Mouse (Mus musculus): ENCODE measurements around the gene Nck2. TPM values are rescaled to one million over a fixed set of nuclear protein-coding genes. Genes with fewer than 3 reads are reported as not detected.

Nck2 gene
- polyA plus RNA-seq, 1 experiment from 2014 or later, result 31.1 TPM

DNA sequence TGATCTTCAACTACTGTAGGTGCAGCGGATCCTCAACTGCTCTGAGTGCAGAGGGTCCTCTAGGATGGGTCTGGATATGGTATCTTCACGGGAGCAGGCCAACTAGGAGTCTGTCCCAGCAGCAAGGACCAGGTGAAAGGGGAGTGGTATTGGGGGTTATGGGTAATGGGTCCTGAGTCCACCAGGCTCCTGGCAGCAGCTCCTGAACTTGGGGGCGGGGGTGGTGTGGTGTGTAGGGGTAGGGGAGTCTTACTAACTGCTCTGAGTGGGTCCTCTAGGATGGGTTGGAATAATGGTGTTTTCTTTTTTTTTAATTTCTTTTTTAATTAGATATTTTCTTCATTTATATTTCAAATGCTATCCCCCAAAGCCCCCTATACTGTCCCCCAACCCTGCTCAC is 73.0 kb downstream of the Nck2 start:
- no peak for ATAC-seq (ENCODE audit: low read depth)
- no peak overlapping the region for H3K27ac ChIP-seq (ENCODE audit: low read depth, low read length)
- WGBS, result 95% methylated on average over 3 of the region's 3 CpGs

DNA sequence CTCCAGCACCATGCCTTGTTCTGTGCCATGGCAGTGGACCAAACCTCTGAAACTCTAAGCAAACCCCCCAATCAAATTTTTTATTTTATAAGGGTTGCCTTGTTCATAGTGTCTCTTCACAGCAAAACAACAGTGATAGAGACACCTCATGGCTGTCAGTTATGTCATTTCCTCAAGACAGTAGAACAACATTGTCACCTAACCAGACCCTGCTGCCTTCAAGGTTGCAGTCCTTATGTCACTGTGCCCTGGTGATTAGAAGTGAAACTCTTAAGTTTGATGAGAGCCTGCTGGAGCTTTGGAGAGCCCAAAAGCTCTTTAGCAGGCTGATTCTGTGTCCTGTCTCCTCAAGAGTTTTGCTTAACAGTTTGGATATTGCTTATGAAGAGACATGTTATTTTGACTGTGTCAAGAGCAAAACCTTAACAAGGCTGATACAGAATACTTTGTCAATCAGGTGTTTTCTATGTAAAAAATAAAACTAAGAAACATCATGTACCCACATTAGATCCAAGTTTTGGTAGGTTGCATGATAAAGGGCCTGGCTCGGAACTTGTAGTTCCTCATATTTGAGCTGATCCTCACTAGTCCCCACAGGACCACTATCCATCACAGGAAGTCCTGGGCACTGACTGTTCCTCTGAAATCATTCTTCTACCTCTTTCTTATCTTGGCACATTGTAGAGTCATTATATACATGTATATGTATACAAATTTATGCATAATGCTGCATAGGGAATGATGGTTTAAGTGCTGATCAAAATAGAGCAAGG is 76.0 kb downstream of the Nck2 start:
- Histone ChIP-seq H3K36me3 (ENCODE audit: control insufficient read depth, insufficient read depth, low read length) (no peaks in the 10 kb centered on the region), H3K9me3 (ENCODE audit: control insufficient read depth, low read length) (no peaks in the 10 kb centered on the region), H3K27ac (ENCODE audit: low read depth, low read length) (no peak overlapping the region), H3K4me1 (ENCODE audit: control insufficient read depth, insufficient read depth, low read length) (no peaks in the 10 kb centered on the region), H3K4me2 (ENCODE audit: low read depth, low read length) (no peak overlapping the region), H3K27me3 (ENCODE audit: control insufficient read depth, insufficient read depth, low read length) (no peaks in the 10 kb centered on the region), H3K9ac (replicated peaks; ENCODE audit: low read depth, low read length) (no peak overlapping the region), H3K4me3 (ENCODE audit: low read depth, low read length) (no peak overlapping the region)
- ATAC-seq (ENCODE audit: low read depth), result no peak
- WGBS, result 90% methylated on average over 1 of the region's 1 CpGs

More for the DNA sequence above, 73.0 kb downstream of the Nck2 start:
- Histone ChIP-seq H3K4me1 (ENCODE audit: control insufficient read depth, insufficient read depth, low read length) (no peaks in the 10 kb centered on the region), H3K4me2 (ENCODE audit: low read depth, low read length) (no peak overlapping the region), H3K9ac (replicated peaks; ENCODE audit: low read depth, low read length) (no peak overlapping the region), H3K36me3 (ENCODE audit: control insufficient read depth, insufficient read depth, low read length) (no peaks in the 10 kb centered on the region), H3K27me3 (ENCODE audit: control insufficient read depth, insufficient read depth, low read length) (no peaks in the 10 kb centered on the region), H3K4me3 (ENCODE audit: low read depth, low read length) (no peak overlapping the region), H3K9me3 (ENCODE audit: control insufficient read depth, low read length) (no peaks in the 10 kb centered on the region)

DNA sequence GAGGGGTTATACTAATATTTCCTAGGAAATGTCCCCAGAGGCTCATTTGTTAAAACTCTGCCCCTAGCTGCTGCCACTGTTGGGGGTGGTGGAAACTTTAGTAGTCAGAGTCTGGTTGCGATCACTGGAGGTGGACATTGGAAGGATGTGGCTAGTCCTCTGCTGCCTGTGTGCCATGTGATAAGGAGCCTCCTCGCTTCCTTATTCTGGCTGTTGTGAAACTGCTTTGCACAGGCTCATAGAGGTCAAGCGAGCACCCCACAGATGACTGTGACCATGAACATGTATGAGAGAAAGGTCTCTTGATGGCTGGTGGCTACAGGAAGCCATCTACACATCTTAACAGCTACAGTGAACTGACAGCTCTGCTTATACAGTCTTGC is 76.6 kb downstream of the Nck2 start:
- WGBS, result 91% methylated on average over 3 of the region's 3 CpGs
- no peak overlapping the region for H3K9ac ChIP-seq (replicated peaks; ENCODE audit: low read depth, low read length)
- no peak overlapping the region for H3K27ac ChIP-seq (ENCODE audit: low read depth, low read length)
- no peak overlapping the region for H3K4me3 ChIP-seq (ENCODE audit: low read depth, low read length)
- no peaks in the 10 kb centered on the region for H3K9me3 ChIP-seq (ENCODE audit: control insufficient read depth, low read length)
- no peaks in the 10 kb centered on the region for H3K36me3 ChIP-seq (ENCODE audit: control insufficient read depth, insufficient read depth, low read length)
- ATAC-seq (ENCODE audit: low read depth), result no peak
- no peaks in the 10 kb centered on the region for H3K4me1 ChIP-seq (ENCODE audit: control insufficient read depth, insufficient read depth, low read length)
- no peaks in the 10 kb centered on the region for H3K27me3 ChIP-seq (ENCODE audit: control insufficient read depth, insufficient read depth, low read length)
- H3K4me2 ChIP-seq (ENCODE audit: low read depth, low read length), result no peak overlapping the region

DNA sequence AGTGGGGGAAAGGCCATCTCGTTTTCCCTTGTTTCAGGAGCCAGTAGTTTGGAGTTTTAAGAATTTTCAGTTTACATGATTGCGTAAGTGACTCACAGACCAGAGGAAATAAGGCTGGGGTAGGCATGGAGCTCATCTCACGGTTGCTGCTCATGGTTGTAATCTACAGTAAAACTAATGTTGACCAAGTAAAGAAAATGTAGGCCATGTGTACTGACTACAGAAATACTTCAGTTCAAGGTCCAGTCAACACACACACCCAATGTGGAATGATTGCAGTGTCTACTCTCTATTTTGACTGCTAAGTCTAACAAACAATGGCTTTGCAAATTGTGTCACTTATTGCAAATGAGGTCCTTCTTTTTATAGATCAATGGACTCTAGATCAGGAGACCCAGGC is 77.1 kb downstream of the Nck2 start:
- no peaks in the 10 kb centered on the region for H3K36me3 ChIP-seq (ENCODE audit: control insufficient read depth, insufficient read depth, low read length)
- WGBS, result 92% methylated on average over 3 of the region's 3 CpGs
- H3K9ac ChIP-seq (replicated peaks; ENCODE audit: low read depth, low read length), result no peak overlapping the region
- H3K4me2 ChIP-seq (ENCODE audit: low read depth, low read length), result no peak overlapping the region
- no peaks in the 10 kb centered on the region for H3K9me3 ChIP-seq (ENCODE audit: control insufficient read depth, low read length)
- H3K27ac ChIP-seq (ENCODE audit: low read depth, low read length), result no peak overlapping the region
- no peak overlapping the region for H3K4me3 ChIP-seq (ENCODE audit: low read depth, low read length)
- no peaks in the 10 kb centered on the region for H3K27me3 ChIP-seq (ENCODE audit: control insufficient read depth, insufficient read depth, low read length)
- no peaks in the 10 kb centered on the region for H3K4me1 ChIP-seq (ENCODE audit: control insufficient read depth, insufficient read depth, low read length)
- ATAC-seq (ENCODE audit: low read depth), result no peak

DNA sequence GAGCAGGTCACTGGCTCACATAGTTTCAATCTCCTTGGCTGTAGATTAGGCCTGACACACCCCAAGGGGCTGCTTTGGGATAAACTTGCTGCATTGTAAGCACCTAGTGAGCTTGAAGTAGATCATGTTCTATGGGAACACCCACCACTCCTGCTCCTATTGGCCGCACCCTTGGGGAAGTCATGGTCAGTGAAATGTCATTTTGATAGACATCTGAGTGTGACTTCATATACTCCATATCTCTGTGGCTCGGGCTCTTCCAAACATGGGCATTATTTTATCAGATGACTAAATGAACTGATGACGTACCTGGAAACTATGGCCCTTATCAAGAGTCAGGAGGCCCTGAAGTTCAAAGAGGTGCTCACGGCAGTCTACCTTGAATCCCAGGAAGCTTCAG is 77.6 kb downstream of the Nck2 start:
- Histone ChIP-seq H3K27me3 (ENCODE audit: control insufficient read depth, insufficient read depth, low read length) (no peaks in the 10 kb centered on the region), H3K4me2 (ENCODE audit: low read depth, low read length) (no peak overlapping the region), H3K27ac (ENCODE audit: low read depth, low read length) (no peak overlapping the region), H3K9ac (replicated peaks; ENCODE audit: low read depth, low read length) (no peak overlapping the region), H3K4me3 (ENCODE audit: low read depth, low read length) (no peak overlapping the region), H3K36me3 (ENCODE audit: control insufficient read depth, insufficient read depth, low read length) (no peaks in the 10 kb centered on the region), H3K4me1 (ENCODE audit: control insufficient read depth, insufficient read depth, low read length) (no peaks in the 10 kb centered on the region), H3K9me3 (ENCODE audit: control insufficient read depth, low read length) (no peaks in the 10 kb centered on the region)
- 97% methylated on average over 4 of the region's 4 CpGs for WGBS
- no peak for ATAC-seq (ENCODE audit: low read depth)

DNA sequence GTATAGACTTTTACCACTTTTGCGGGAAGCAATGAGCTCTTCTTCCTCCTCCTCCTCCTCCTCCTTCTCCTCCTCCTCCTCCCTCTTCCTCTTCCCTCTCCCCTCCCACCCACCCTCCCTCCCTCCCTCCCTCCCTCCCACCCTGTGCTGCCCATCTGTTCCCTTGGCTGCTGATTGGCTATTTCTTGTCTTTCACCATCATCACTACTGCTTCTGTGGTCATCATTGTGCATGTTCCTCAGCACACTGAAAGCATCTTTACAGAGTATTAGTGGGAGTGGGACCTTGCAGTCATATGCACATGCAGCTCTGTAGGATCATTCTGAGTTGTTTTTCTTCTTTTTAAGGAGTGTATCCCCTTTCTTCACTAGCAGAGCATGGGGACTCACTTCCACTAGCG is 78.6 kb downstream of the Nck2 start:
- H3K27ac ChIP-seq (ENCODE audit: low read depth, low read length), result peak overlapping the region; percentile 4; the same call in 1 of the 2 replicates
- no peaks in the 10 kb centered on the region for H3K36me3 ChIP-seq (ENCODE audit: control insufficient read depth, insufficient read depth, low read length)
- H3K27me3 ChIP-seq (ENCODE audit: control insufficient read depth, insufficient read depth, low read length), result no peaks in the 10 kb centered on the region
- no peak overlapping the region for H3K4me3 ChIP-seq (ENCODE audit: low read depth, low read length)
- peak; percentile 30; the same call in 1 of the 2 replicates for ATAC-seq (ENCODE audit: low read depth)
- no peak overlapping the region for H3K9ac ChIP-seq (replicated peaks; ENCODE audit: low read depth, low read length)
- H3K9me3 ChIP-seq (ENCODE audit: control insufficient read depth, low read length), result no peaks in the 10 kb centered on the region
- H3K4me1 ChIP-seq (ENCODE audit: control insufficient read depth, insufficient read depth, low read length), result no peaks in the 10 kb centered on the region
- WGBS, result 49% methylated on average over 2 of the region's 2 CpGs
- H3K4me2 ChIP-seq (ENCODE audit: low read depth, low read length), result no peak overlapping the region

DNA sequence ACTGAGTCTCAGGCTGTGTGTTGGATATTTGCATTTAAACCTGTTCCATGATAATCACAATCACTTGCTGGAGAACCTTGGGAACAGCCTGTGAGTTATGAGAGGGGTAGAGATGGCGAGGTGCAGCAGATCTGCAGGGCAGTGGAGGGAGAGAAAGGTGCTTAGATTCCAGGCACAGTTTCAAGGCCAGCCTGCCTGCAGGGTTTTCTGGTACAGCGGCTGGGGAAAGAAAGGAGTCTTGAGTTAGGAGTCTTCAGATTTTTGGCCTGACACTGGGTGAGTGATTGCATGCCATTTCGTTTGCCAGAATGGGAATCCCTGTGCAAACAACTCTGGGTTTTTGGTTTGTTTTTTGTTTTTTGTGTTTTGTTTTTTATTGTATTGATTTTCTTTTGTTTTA is 80.0 kb downstream of the Nck2 start:
- Histone ChIP-seq H3K27me3 (ENCODE audit: control insufficient read depth, insufficient read depth, low read length) (no peaks in the 10 kb centered on the region), H3K27ac (ENCODE audit: low read depth, low read length) (no peak overlapping the region)

DNA sequence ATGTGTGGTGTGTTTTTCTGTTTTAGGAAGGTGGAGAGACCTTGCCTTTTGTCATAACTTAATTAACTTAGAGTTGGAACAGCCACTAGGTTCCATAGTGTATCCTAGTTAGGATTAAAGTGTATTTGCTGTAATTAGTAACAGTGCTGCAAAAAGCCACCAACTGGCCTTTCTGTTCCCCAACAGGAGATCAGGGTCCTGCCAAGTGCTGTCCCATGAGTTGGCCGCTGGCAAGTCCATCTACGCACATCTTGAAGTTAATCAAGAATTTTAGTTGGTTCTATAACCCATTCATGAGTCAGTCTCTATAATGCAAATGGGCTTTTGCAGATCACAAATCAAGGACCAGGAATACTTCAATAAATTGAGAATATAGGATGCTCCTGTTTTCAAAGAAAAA is 83.9 kb downstream of the Nck2 start:
- no peak overlapping the region for H3K4me2 ChIP-seq (ENCODE audit: low read depth, low read length)
- no peaks in the 10 kb centered on the region for H3K36me3 ChIP-seq (ENCODE audit: control insufficient read depth, insufficient read depth, low read length)
- no peaks in the 10 kb centered on the region for H3K9me3 ChIP-seq (ENCODE audit: control insufficient read depth, low read length)
- ATAC-seq (ENCODE audit: low read depth), result no peak
- H3K27ac ChIP-seq (ENCODE audit: low read depth, low read length), result no peak overlapping the region
- WGBS, result 97% methylated on average over 2 of the region's 2 CpGs
- H3K27me3 ChIP-seq (ENCODE audit: control insufficient read depth, insufficient read depth, low read length), result no peaks in the 10 kb centered on the region
- H3K9ac ChIP-seq (replicated peaks; ENCODE audit: low read depth, low read length), result no peak overlapping the region
- H3K4me3 ChIP-seq (ENCODE audit: low read depth, low read length), result no peak overlapping the region
- 0 out of 2 replicates have a peak, but pooled peaks cover 8% of the 10 kb centered on the region for H3K4me1 ChIP-seq (ENCODE audit: control insufficient read depth, insufficient read depth, low read length)

More for the DNA sequence above, 80.0 kb downstream of the Nck2 start:
- Histone ChIP-seq H3K36me3 (ENCODE audit: control insufficient read depth, insufficient read depth, low read length) (no peaks in the 10 kb centered on the region), H3K4me2 (ENCODE audit: low read depth, low read length) (no peak overlapping the region), H3K9ac (replicated peaks; ENCODE audit: low read depth, low read length) (no peak overlapping the region), H3K9me3 (ENCODE audit: control insufficient read depth, low read length) (no peaks in the 10 kb centered on the region), H3K4me1 (ENCODE audit: control insufficient read depth, insufficient read depth, low read length) (no peaks in the 10 kb centered on the region), H3K4me3 (ENCODE audit: low read depth, low read length) (no peak overlapping the region)
- WGBS, result 68% methylated on average over 3 of the region's 3 CpGs
- no peak for ATAC-seq (ENCODE audit: low read depth)

DNA sequence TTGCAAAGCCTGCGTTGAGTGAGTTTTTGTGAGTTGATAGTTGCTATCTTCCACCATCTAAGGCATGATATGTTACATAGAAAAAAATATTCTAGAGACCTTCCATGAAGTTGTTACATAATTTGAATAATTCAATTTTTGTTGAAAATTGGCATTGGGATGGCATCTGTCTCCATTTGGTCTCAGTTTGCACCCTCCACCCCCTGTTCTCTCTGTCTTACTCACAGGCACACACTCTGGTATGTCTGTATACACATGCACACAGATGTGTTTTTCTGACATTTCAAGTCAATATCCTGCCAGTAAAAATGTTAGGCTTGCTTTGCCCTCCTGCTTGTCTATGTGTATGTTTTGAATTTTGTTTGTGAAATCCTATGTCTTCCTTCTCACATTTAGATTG is 84.7 kb downstream of the Nck2 start:
- H3K4me3 ChIP-seq (ENCODE audit: low read depth, low read length), result no peak overlapping the region
- 0 out of 2 replicates have a peak, but pooled peaks cover 8% of the 10 kb centered on the region for H3K4me1 ChIP-seq (ENCODE audit: control insufficient read depth, insufficient read depth, low read length)
- H3K27ac ChIP-seq (ENCODE audit: low read depth, low read length), result no peak overlapping the region
- no peak overlapping the region for H3K4me2 ChIP-seq (ENCODE audit: low read depth, low read length)
- H3K9ac ChIP-seq (replicated peaks; ENCODE audit: low read depth, low read length), result no peak overlapping the region
- no peaks in the 10 kb centered on the region for H3K27me3 ChIP-seq (ENCODE audit: control insufficient read depth, insufficient read depth, low read length)
- WGBS, result 96% methylated on average over 1 of the region's 1 CpGs
- H3K9me3 ChIP-seq (ENCODE audit: control insufficient read depth, low read length), result no peaks in the 10 kb centered on the region
- ATAC-seq (ENCODE audit: low read depth), result no peak
- no peaks in the 10 kb centered on the region for H3K36me3 ChIP-seq (ENCODE audit: control insufficient read depth, insufficient read depth, low read length)
